Mouse (Mus musculus): Measurements from ENCODE around the gene Cps1.

- TF ChIP-seq GATA1 (IDR thresholded peaks at IDR 0.05; ENCODE audit: low read length) (no peak), TAL1 (IDR thresholded peaks at IDR 0.05; ENCODE audit: low read length) (no peak)
Observed at GRCm38 (mm10) chr1:67113343-67114030, 9.3 kb upstream of the Cps1 start.
